Mouse (Mus musculus) hindbrain, embryonic 14.5 days (tissue): ENCODE results near the gene Ubr7. TPM values are rescaled to one million over a fixed set of nuclear protein-coding genes. Genes with fewer than 3 reads are reported as not detected.

ENCODE experiments used
- polyA plus RNA-seq: library from polyadenylated mRNA; unstranded; fragments of >200 nt; fragmentation: Nextera tagmentation; extraction: Ambion mirVana; gene quantifications from 2 replicates; pipeline ENCODE4 v1.2.1, GENCODE M21; 2014

Ubr7 gene
- polyA plus RNA-seq, 1 experiment from 2014 or later = 44.8 TPM

Other genes starting within 250 kb of the Ubr7 start
- 109 and 123 TPM in 2 replicates for gene Chga, start 203.0 kb upstream of the Ubr7 start, polyA plus RNA-seq
- gene Itpk1, start 53.0 kb upstream of the Ubr7 start, polyA plus RNA-seq = 31.6 and 35.0 TPM in 2 replicates
- 64.6 and 67.3 TPM in 2 replicates for gene Moap1, start 14.3 kb upstream of the Ubr7 start, polyA plus RNA-seq
- gene Tmem251, start 14.2 kb upstream of the Ubr7 start, polyA plus RNA-seq = 11.9 and 12.8 TPM in 2 replicates
- gene Gm28051, start 202 bp upstream of the Ubr7 start, polyA plus RNA-seq = not detected in 2 replicates
- gene Gon7, start 164 bp upstream of the Ubr7 start, polyA plus RNA-seq = 40.2 and 45.7 TPM in 2 replicates
- gene Gm20604, start 705 bp downstream of the Ubr7 start, polyA plus RNA-seq = 49.5 and 50.7 TPM in 2 replicates
- gene Btbd7, start 120.5 kb downstream of the Ubr7 start, polyA plus RNA-seq = 14.6 and 14.9 TPM in 2 replicates
- not detected in 2 replicates for gene Cox8c, start 141.3 kb downstream of the Ubr7 start, polyA plus RNA-seq
- gene Unc79, start 190.9 kb downstream of the Ubr7 start, polyA plus RNA-seq = 10.2 and 11.3 TPM in 2 replicates